Mouse (Mus musculus) heart, postnatal 0 days (tissue): ENCODE results near the gene Gtpbp1. TPM values are rescaled to one million over a fixed set of nuclear protein-coding genes. Genes with fewer than 3 reads are reported as not detected.
"Not testable (repeated sequence)": the region's sequence is repeated elsewhere in the genome, so short reads cannot be mapped to it uniquely, and the experiment has no call there.

Source experiments
- ATAC-seq: fragments of 200-750 bp; cut with Nextera tagmentation; 2 replicates; pipeline ENCODE4 v1.8.0; 2017; ENCODE audit warnings: low read depth, moderate number of reproducible peaks, moderate library complexity; ENCODE audit not compliant: insufficient read depth
- DNase-seq: peaks from one replicate; pipeline ENCODE4 v3.0.0-alpha.2; 2016; ENCODE audit warnings: low spot score
- H3K27ac ChIP-seq: fragments of 300-500 bp; sonication (generic); 2 replicates; pipeline ENCODE4 v1.5.1; 2014; ENCODE audit warnings: low read depth, mild to moderate bottlenecking
- H3K27me3 ChIP-seq: fragments of 300-500 bp; sonication (generic); 2 replicates; pipeline ENCODE4 v1.6.1; 2014; ENCODE audit warnings: low read length, mixed read lengths; ENCODE audit not compliant: control insufficient read depth, insufficient read depth
- H3K36me3 ChIP-seq: fragments of 300-500 bp; sonication (generic); replicated peaks from 2 replicates; pipeline ENCODE4 v1.6.1; 2014; ENCODE audit warnings: low read length, mixed read lengths; ENCODE audit not compliant: control insufficient read depth, insufficient read depth
- H3K4me1 ChIP-seq: fragments of 300-500 bp; sonication (generic); 2 replicates; pipeline ENCODE4 v1.6.1; 2014; ENCODE audit warnings: antibody characterized with exemption; ENCODE audit not compliant: control insufficient read depth, insufficient read depth
- H3K4me2 ChIP-seq: fragments of 300-500 bp; sonication (generic); 2 replicates; pipeline ENCODE4 v1.6.1; 2014; ENCODE audit warnings: low read depth, mild to moderate bottlenecking, low read length, moderate library complexity
- H3K4me3 ChIP-seq: fragments of 300-500 bp; sonication (generic); 2 replicates; pipeline ENCODE4 v1.5.1; 2014; ENCODE audit warnings: low read depth, low read length
- H3K9ac ChIP-seq: fragments of 300-500 bp; sonication (generic); replicated peaks from 2 replicates; pipeline ENCODE4 v1.6.1; 2014; ENCODE audit warnings: low read depth, low read length, mixed read lengths
- H3K9me3 ChIP-seq: fragments of 300-500 bp; sonication (generic); replicated peaks from 2 replicates; pipeline ENCODE4 v1.6.1; 2016; ENCODE audit warnings: low read length; ENCODE audit not compliant: control insufficient read depth
- CTCF ChIP-seq: IDR thresholded peaks from 2 replicates; pipeline ENCODE4 v1.5.1; 2016; ENCODE audit warnings: antibody characterized with exemption, control low read depth, low read depth
- EP300 ChIP-seq: IDR thresholded peaks from 2 replicates; pipeline ENCODE4 v1.6.1; 2016; ENCODE audit warnings: antibody characterized with exemption, low read depth
- WGBS: fragments of 180-500 bp; shearing (Covaris S2); extraction: QIAGEN DNeasy Blood & Tissue Kit; methylation state at CpG from one replicate; pipeline ENCODE4 v1.1.7; 2014; 5-methylcytosine and 5-hydroxymethylcytosine counted together
- polyA plus RNA-seq: library from polyadenylated mRNA; unstranded; fragments of >200 nt; fragmentation: Nextera tagmentation; extraction: Ambion mirVana; gene quantifications from 2 replicates; pipeline ENCODE4 v1.2.1, GENCODE M21; 2015
- total RNA-seq: library from RNA; depleted of rRNA; stranded (reverse); fragments of >200 nt; gene quantifications from 2 replicates; pipeline ENCODE4 v1.2.3, GENCODE M21; 2014; ENCODE audit warnings: low replicate concordance

Gtpbp1 gene
- total and polyA plus RNA-seq, 2 experiments from 2014 or later: 20.6 to 39.9 TPM

DNA sequence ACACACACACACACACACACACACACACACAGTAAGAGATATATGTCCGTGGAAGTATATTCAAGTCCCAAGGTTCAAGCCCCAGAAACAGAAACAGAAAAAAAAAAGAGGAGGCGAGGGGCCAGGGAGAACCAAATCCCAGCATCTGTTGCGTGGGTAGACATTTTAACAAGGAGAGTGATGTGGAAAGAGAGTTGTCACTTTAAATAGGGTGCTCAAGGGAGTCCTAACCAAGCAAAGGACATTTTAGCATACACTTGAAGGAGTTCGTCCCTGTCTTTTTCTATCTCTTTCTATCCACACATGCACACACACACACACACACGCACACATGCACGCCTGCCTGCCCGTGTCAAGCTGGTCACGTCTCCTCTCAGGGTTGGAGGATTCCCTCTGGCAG, 26.0 kb upstream of the Gtpbp1 start:
- H3K36me3 ChIP-seq: peaks cover 22% of the 10 kb centered on the region; the same call in 1 of the 2 replicates
- no peak overlapping the region for H3K27ac ChIP-seq
- no peak for TF ChIP-seq CTCF
- no peak for TF ChIP-seq EP300
- H3K4me2 ChIP-seq: no peak overlapping the region
- no peaks in the 10 kb centered on the region for H3K27me3 ChIP-seq
- no peak overlapping the region for H3K9ac ChIP-seq
- 87% methylated on average over 8 of the region's 8 CpGs for WGBS
- H3K4me3 ChIP-seq: no peak overlapping the region
- peaks cover 12% of the 10 kb centered on the region; the same call in 1 of the 2 replicates for H3K4me1 ChIP-seq
- no peaks in the 10 kb centered on the region for H3K9me3 ChIP-seq
- ATAC-seq: no peak
- no peak for DNase-seq

- Histone ChIP-seq H3K27ac (no peak overlapping the region), H3K36me3 (peaks cover 32% of the 10 kb centered on the region), H3K9me3 (no peaks in the 10 kb centered on the region), H3K4me2 (no peak overlapping the region), H3K9ac (no peak overlapping the region), H3K4me3 (no peak overlapping the region), H3K27me3 (no peaks in the 10 kb centered on the region), H3K4me1 (peaks cover 15% of the 10 kb centered on the region; the same call in 1 of the 2 replicates)
- ATAC-seq (peak; percentile 36; the same call in 1 of the 2 replicates), DNase-seq (no peak)
- no peak for TF ChIP-seq EP300
- peak; percentile 42 for TF ChIP-seq CTCF
- WGBS: 51% methylated on average over 10 of the region's 10 CpGs
Observed at GRCm38 (mm10) chr15:79669195-79669594, 21.4 kb upstream of the Gtpbp1 start.

DNA sequence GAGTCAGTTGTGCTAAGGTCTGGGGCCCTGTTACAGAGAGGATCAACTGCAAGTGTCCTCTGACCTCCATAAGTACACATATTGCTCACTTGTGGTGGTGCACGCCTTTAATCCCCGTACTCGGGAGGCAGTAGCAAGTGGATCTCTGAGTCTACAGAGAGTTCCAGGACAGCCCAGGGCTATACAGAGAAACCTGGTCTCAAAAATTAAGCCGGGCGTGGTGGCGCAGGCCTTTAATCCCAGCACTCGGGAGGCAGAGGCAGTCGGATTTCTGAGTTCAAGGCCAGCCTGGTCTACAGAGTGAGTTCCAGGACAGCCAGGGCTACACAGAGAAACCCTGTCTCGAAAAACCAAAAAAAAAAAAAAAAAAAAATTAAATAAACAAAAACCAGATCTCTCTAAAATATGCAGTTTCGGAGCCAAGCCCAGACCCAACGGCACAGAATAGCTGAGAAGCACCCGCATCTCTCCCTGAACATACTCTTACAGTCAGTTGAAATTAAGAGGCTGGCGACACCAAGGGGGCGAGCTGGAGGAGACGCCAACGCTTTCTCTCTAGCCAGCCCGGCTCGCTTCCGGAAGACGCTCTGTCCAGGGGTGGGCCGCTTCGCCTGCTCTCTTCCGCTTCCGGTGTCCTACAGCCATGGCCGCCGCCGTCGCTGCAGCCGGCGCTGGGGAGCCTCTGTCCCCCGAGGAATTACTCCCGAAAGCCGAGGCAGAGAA, 20.2 kb upstream of the Gtpbp1 start, which contains the start of gene Tomm22:
TSS of gene Tomm22 (plus strand) at position 613 of the 723 bp plus-strand sequence.
- peak within 1 kb of the TSS; percentile 78 for H3K4me2 ChIP-seq
- ATAC-seq (peak; percentile 92), DNase-seq (peak; percentile 97)
- peak; percentile 51 for TF ChIP-seq CTCF
- no peak; the same call in 1 of the 2 replicates for TF ChIP-seq EP300
- peak within 1 kb of the TSS; percentile 81 for H3K4me3 ChIP-seq
- peaks cover 15% of the 10 kb centered on the region; the same call in 1 of the 2 replicates for H3K4me1 ChIP-seq
- 16% methylated on average over 32 of the region's 33 CpGs for WGBS
- H3K36me3 ChIP-seq: peaks cover 42% of the 10 kb centered on the region
- no peaks in the 10 kb centered on the region for H3K27me3 ChIP-seq
- no peaks in the 10 kb centered on the region for H3K9me3 ChIP-seq
- H3K9ac ChIP-seq: peak within 1 kb of the TSS; percentile 82
- peak within 1 kb of the TSS; percentile 9; the same call in 1 of the 2 replicates for H3K27ac ChIP-seq

DNA sequence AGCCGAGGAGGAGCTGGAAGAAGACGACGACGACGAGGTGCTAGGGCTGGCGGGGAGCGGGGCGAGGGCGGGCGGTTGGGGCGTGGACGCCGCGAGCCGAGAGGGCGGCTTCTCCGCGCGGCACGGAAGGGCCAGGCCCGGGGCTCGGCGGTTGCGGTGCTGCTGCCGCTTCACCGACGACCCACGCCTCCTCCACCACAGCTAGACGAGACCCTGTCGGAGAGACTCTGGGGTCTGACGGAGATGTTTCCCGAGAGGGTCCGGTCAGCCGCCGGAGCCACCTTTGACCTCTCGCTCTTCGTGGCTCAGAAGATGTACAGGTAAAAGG, 19.7 kb upstream of the Gtpbp1 start:
- H3K4me2 ChIP-seq: peak overlapping the region; percentile 78
- DNase-seq (no peak), ATAC-seq (no peak)
- H3K4me3 ChIP-seq: peak overlapping the region; percentile 81
- no peaks in the 10 kb centered on the region for H3K9me3 ChIP-seq
- no peak for TF ChIP-seq EP300
- TF ChIP-seq CTCF: no peak
- no peaks in the 10 kb centered on the region for H3K27me3 ChIP-seq
- H3K4me1 ChIP-seq: peaks cover 14% of the 10 kb centered on the region; the same call in 1 of the 2 replicates
- 0% methylated on average over 20 of the region's 37 CpGs for WGBS
- H3K27ac ChIP-seq: peak overlapping the region; percentile 9; the same call in 1 of the 2 replicates
- peak overlapping the region; percentile 82 for H3K9ac ChIP-seq
- peaks cover 42% of the 10 kb centered on the region for H3K36me3 ChIP-seq

- H3K4me1 ChIP-seq, DNase-seq, ATAC-seq, H3K9ac ChIP-seq, H3K27me3 ChIP-seq, H3K27ac ChIP-seq, H3K9me3 ChIP-seq: not testable (repeated sequence)
- H3K36me3 ChIP-seq: peaks cover 46% of the 10 kb centered on the region
- 66% methylated on average over 11 of the region's 11 CpGs for WGBS
- H3K4me2 ChIP-seq: peak overlapping the region; percentile 78
- H3K4me3 ChIP-seq: peak overlapping the region; percentile 81; the same call in 1 of the 2 replicates
Observed at GRCm38 (mm10) chr15:79671828-79672348, 18.8 kb upstream of the Gtpbp1 start.
